Mouse (Mus musculus): Measurements from ENCODE around the gene Fbxo40. TPM values are rescaled to one million over a fixed set of nuclear protein-coding genes. Genes with fewer than 3 reads are reported as not detected.

The Fbxo40 gene
- total and polyA plus RNA-seq, 3 experiments, result 0.08 to 0.15 TPM; not detected in 1

DNA sequence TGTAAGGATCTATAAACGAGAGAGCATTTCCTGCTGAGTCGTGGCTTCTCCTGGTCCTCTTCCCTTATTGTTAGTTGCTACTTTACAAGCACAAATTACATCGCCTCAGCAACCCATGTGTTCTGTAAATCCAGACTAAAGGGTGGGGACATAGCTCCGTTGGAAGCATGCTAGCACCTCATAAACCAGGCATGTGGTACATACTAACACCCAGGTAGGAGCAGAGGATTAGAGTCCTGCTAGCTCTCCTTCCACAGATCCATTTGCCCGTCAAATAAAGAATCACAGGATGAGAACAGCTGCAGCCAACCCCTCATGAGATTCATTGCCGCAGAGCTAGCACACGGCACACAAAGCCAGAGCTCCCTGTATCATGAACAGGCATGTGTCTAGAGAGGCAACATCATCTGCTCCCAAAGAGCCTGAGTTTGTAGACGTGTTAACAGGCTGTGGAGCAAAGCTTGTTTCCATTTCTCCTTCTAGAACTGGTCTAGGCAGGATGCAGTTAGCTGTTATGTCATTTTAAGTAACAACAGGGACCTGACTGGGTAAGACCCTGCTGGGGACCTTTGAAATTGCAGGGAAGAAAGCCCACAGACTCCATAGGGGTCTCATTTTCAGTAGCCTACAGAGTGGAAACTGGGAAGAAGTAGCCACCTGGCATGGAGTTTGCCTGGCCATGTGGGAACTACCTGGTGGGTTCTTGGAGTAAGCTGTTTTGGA, 40.5 kb downstream of the Fbxo40 start:
- H3K4me1 ChIP-seq (ENCODE audit: control insufficient read depth in 1 of 2, insufficient read depth in 2 of 2, low read length in 2 of 2), result no peaks in the 10 kb centered on the region
- H3K79me2 ChIP-seq (ENCODE audit: control insufficient read depth, insufficient read depth, low read length, poor library complexity), result no peaks in the 10 kb centered on the region
- H3K9ac ChIP-seq (ENCODE audit: control insufficient read depth, low read depth, low read length, poor library complexity, severe bottlenecking), result no peak overlapping the region
- H3K4me3 ChIP-seq (ENCODE audit: control insufficient read depth in 1 of 2, insufficient read depth in 1 of 2, low read depth in 2 of 2, low read length in 2 of 2), result no peak overlapping the region
- H3K9me3 ChIP-seq (replicated peaks; ENCODE audit: insufficient read depth, low read length), result no peaks in the 10 kb centered on the region
- no peak overlapping the region for H3K27ac ChIP-seq (ENCODE audit: control insufficient read depth, low read depth, low read length)
- DNase-seq (ENCODE audit: low read depth, low spot score), result no peak
- no peak for TF ChIP-seq RCOR1 (IDR thresholded peaks at IDR 0.05; ENCODE audit: low read depth, low read length)
- 0 out of 6 replicates have a peak, but pooled peaks of 1 of the 3 experiments have one; percentile 4 for TF ChIP-seq CTCF (IDR thresholded peaks at IDR 0.05 in 2 of 3, conservative IDR thresholded peaks at IDR 0.05 in 1 of 3; ENCODE audit: control insufficient read depth in 1 of 3, insufficient read depth in 1 of 3, low read depth in 2 of 3, low read length in 3 of 3, poor library complexity in 1 of 3, severe bottlenecking in 1 of 3)
- no peak for TF ChIP-seq GATA1 (IDR thresholded peaks at IDR 0.05; ENCODE audit: low read depth, low read length)
- H3K27me3 ChIP-seq (ENCODE audit: control insufficient read depth in 1 of 2, insufficient read depth in 2 of 2, low read length in 2 of 2), result no peaks in the 10 kb centered on the region
- H3K36me3 ChIP-seq (ENCODE audit: control insufficient read depth in 1 of 2, insufficient read depth in 2 of 2, low read length in 2 of 2), result no peaks in the 10 kb centered on the region

DNA sequence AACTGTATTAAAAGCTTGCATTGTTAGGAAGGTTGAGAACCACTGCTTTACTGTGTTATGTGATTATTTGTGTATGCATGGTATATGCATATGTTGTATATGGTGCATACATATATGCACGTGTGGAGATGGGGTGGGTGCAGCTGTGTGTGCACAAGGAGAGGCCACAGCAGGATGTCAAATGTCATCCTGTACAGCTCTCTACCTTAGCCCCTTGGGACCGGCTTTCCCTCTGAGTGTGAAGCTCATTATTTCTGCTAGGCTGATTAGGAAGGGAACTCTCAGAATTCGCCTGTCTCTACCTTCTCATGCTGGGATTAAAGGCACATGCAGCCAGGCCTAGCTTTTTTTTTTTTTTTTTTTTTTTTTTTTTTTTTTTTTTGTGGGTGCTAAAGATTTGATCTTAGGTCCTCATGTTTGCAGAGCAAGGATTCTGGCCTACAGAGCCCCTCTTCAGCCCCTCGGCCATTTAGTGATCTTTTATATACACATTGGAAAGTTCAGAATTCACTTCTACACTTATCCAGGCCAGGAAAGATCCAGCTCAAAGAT, 42.5 kb downstream of the Fbxo40 start:
- H3K9me3 ChIP-seq (replicated peaks; ENCODE audit: insufficient read depth, low read length), result no peaks in the 10 kb centered on the region
- no peaks in the 10 kb centered on the region for H3K27me3 ChIP-seq (ENCODE audit: control insufficient read depth in 1 of 2, insufficient read depth in 2 of 2, low read length in 2 of 2)
- no peaks in the 10 kb centered on the region for H3K79me2 ChIP-seq (ENCODE audit: control insufficient read depth, insufficient read depth, low read length, poor library complexity)
- no peak overlapping the region for H3K4me3 ChIP-seq (ENCODE audit: control insufficient read depth in 1 of 2, insufficient read depth in 1 of 2, low read depth in 2 of 2, low read length in 2 of 2)
- H3K4me1 ChIP-seq (ENCODE audit: control insufficient read depth in 1 of 2, insufficient read depth in 2 of 2, low read length in 2 of 2), result no peaks in the 10 kb centered on the region
- TF ChIP-seq ELF1 (IDR thresholded peaks at IDR 0.05; ENCODE audit: low read depth, low read length), result no peak
- TF ChIP-seq ZNF384 (IDR thresholded peaks at IDR 0.05; ENCODE audit: low read depth, low read length), result peak; percentile 52
- TF ChIP-seq CHD2 (IDR thresholded peaks at IDR 0.05; ENCODE audit: low read length), result no peak
- no peak for TF ChIP-seq CHD1 (IDR thresholded peaks at IDR 0.05; ENCODE audit: low read depth, low read length)
- no peak for DNase-seq (ENCODE audit: low read depth, low spot score)
- H3K27ac ChIP-seq (ENCODE audit: control insufficient read depth, low read depth, low read length), result no peak overlapping the region
- no peak overlapping the region for H3K9ac ChIP-seq (ENCODE audit: control insufficient read depth, low read depth, low read length, poor library complexity, severe bottlenecking)
- H3K36me3 ChIP-seq (ENCODE audit: control insufficient read depth in 1 of 2, insufficient read depth in 2 of 2, low read length in 2 of 2), result no peaks in the 10 kb centered on the region

DNA sequence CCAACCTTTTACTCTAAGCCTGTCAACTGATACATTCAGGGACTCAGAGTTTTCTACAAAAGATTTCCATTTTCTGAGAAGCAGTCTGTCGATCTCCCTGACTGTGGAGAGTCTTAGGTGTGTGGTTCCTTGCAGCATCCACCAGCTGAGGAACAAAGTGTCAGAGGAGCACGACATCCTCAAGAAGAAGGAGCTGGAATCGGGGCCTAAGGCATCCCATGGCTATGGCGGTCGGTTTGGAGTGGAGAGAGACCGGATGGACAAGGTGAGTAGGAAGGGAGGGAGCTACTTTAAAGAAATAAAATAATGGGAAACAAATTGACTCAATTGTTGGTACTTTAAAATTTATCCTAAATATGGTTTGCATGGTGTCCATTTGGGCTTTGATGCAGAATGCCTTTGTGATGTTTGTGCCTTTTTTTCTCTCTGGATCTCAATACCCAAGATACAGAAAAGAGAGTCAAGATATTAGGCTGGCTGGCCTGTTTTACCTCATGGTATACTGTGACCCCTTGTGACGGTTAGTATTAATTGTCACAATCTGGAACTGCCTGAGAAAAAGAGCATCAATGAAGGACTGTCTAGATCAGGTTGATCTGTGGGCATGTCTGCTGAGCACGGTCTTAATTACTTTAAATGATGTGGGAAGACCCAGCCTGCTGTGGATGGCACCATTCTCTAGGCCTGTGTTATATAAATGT, 43.7 kb downstream of the Fbxo40 start:
- Histone ChIP-seq H3K9me3 (replicated peaks; ENCODE audit: insufficient read depth, low read length) (no peaks in the 10 kb centered on the region), H3K27ac (ENCODE audit: control insufficient read depth, low read depth, low read length) (no peak overlapping the region), H3K9ac (ENCODE audit: control insufficient read depth, low read depth, low read length, poor library complexity, severe bottlenecking) (no peak overlapping the region), H3K27me3 (ENCODE audit: control insufficient read depth in 1 of 2, insufficient read depth in 2 of 2, low read length in 2 of 2) (no peaks in the 10 kb centered on the region), H3K4me3 (ENCODE audit: control insufficient read depth in 1 of 2, insufficient read depth in 1 of 2, low read depth in 2 of 2, low read length in 2 of 2) (no peak overlapping the region), H3K4me1 (ENCODE audit: control insufficient read depth in 1 of 2, insufficient read depth in 2 of 2, low read length in 2 of 2) (no peaks in the 10 kb centered on the region), H3K79me2 (ENCODE audit: control insufficient read depth, insufficient read depth, low read length, poor library complexity) (no peaks in the 10 kb centered on the region), H3K36me3 (ENCODE audit: control insufficient read depth in 1 of 2, insufficient read depth in 2 of 2, low read length in 2 of 2) (no peaks in the 10 kb centered on the region)
- no peak for DNase-seq (ENCODE audit: low read depth, low spot score)
- TF ChIP-seq POLR2A (IDR thresholded peaks at IDR 0.05; ENCODE audit: control insufficient read depth in 1 of 2, insufficient read depth in 1 of 2, low read depth in 1 of 2, low read length in 2 of 2, poor library complexity in 1 of 2) (no peak), RAD21 (IDR thresholded peaks at IDR 0.05; ENCODE audit: low read depth, low read length) (no peak), MAZ (IDR thresholded peaks at IDR 0.05; ENCODE audit: low read depth, low read length) (no peak), MYC (IDR thresholded peaks at IDR 0.05; ENCODE audit: low read depth, low read length) (no peak), CTCF (IDR thresholded peaks at IDR 0.05 in 2 of 3, conservative IDR thresholded peaks at IDR 0.05 in 1 of 3; ENCODE audit: control insufficient read depth in 1 of 3, insufficient read depth in 1 of 3, low read depth in 2 of 3, low read length in 3 of 3, poor library complexity in 1 of 3, severe bottlenecking in 1 of 3) (no peak), MEF2A (IDR thresholded peaks at IDR 0.05; ENCODE audit: extremely low read depth, insufficient replicate concordance, low read depth, low read length, poor library complexity, severe bottlenecking) (no peak), SIN3A (IDR thresholded peaks at IDR 0.05; ENCODE audit: low read length) (no peak), MYB (IDR thresholded peaks at IDR 0.05; ENCODE audit: low read depth, low read length) (no peak), KAT2A (conservative IDR thresholded peaks at IDR 0.05; ENCODE audit: low read depth, low read length) (no peak), NRF1 (IDR thresholded peaks at IDR 0.05; ENCODE audit: insufficient read depth, low read depth, low read length, poor library complexity, severe bottlenecking) (no peak), GATA1 (IDR thresholded peaks at IDR 0.05; ENCODE audit: low read depth, low read length) (no peak), ETS1 (IDR thresholded peaks at IDR 0.05; ENCODE audit: low read depth, low read length) (no peak), POLR2AphosphoS5 (IDR thresholded peaks at IDR 0.05; ENCODE audit: borderline replicate concordance, low read depth, low read length) (no peak), MXI1 (IDR thresholded peaks at IDR 0.05; ENCODE audit: low read depth, low read length) (no peak), HCFC1 (IDR thresholded peaks at IDR 0.05; ENCODE audit: low read depth, low read length) (no peak), BHLHE40 (IDR thresholded peaks at IDR 0.05; ENCODE audit: borderline replicate concordance, low read depth, low read length) (no peak), UBTF (IDR thresholded peaks at IDR 0.05; ENCODE audit: borderline replicate concordance, insufficient read depth, low read depth, low read length) (no peak)
